Mouse (Mus musculus): ENCODE data around the gene Siva1. TPM values are rescaled to one million over a fixed set of nuclear protein-coding genes. Genes with fewer than 3 reads are reported as not detected.

Gene Siva1
- polyA plus RNA-seq, 1 experiment from 2014 or later, result 219 TPM

DNA sequence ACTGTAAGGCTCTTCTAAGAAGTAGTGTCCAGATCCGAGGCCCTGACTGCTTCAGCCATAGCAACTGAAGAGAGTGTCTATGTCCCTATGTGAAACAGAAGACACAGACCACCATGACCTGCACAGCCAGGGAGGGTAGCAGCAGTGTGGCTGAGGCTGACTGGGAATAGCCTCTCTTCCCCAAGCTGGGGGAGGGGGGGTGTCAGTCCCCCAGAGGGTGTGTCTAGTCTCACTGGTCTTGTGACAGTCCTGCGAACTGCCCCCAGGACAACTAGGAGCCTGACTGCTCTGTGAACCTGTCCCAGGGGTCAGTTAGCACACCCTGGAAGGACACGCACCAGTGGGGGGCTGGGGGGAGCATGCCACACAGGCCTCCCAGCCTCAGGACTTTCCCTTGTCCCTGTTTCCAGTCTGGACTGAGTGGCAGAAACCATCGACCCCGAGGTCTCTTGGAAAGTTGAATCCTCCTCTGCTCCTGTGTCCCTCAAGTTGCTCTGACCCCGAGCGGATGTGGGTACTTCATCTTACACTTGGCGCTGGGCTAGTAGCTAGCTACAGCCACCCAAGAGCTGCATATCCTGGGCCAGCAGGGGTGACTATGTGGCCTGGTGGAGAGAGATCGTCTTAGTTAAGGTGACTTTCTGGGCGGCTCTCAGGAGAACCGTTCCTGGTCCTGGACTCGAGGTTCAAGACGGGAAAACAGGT is 25.3 kb upstream of the Siva1 start:
- Histone ChIP-seq H3K9me3 (ENCODE audit: control insufficient read depth, low read length) (no peaks in the 10 kb centered on the region), H3K36me3 (ENCODE audit: control insufficient read depth, insufficient read depth, low read length) (no peaks in the 10 kb centered on the region), H3K4me3 (ENCODE audit: low read depth, low read length) (peak overlapping the region; percentile 43; the same call in 1 of the 2 replicates), H3K27ac (ENCODE audit: low read depth, low read length) (no peak overlapping the region), H3K4me1 (ENCODE audit: control insufficient read depth, insufficient read depth, low read length) (peaks cover 16% of the 10 kb centered on the region), H3K9ac (ENCODE audit: low read length) (no peak overlapping the region), H3K27me3 (ENCODE audit: control insufficient read depth, insufficient read depth, low read length) (peaks cover 19% of the 10 kb centered on the region), H3K4me2 (ENCODE audit: low read depth) (peak overlapping the region; percentile 95)
- DNase-seq (ENCODE audit: low spot score), result no peak
- WGBS, result 26% methylated on average over 13 of the region's 13 CpGs
- ATAC-seq (ENCODE audit: insufficient read depth, low FRiP score, low TSS enrichment), result no peak

DNA sequence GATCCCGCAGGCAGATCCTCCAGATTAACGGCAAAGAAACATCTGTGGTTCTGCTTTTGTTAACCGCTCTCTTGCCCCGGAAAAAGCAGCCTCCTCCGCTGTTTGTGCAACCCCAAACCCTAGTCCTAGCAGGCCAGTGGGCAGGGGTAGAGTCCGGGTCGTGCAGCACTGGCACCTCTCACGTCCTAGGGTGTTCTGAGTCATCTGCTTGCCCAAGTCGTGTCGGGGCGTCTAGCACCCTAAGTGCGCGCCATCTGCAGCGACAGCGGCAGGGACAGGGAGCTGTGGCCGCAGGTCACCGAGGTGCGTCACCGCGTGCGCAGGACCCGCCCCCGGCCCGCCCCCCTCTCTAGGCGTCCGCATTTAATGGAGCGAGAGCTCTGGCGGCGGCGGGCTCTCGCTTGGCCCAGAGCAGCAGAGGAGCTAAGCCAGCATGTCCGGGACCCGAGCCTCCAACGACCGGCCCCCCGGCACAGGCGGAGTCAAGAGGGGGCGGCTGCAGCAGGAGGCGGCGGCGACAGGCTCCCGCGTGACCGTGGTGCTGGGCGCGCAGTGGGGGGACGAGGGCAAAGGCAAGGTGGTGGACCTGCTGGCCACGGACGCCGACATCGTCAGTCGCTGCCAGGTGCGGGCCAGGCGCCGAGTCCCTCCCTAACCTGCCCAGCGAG is 24.7 kb upstream of the Siva1 start, which contains the start of gene Adssl1:
Adssl1 (plus strand) TSS at position 360 of the 668 bp plus-strand sequence.
- Histone ChIP-seq H3K9ac (ENCODE audit: low read length) (peak within 1 kb of the TSS; percentile 69), H3K27me3 (ENCODE audit: control insufficient read depth, insufficient read depth, low read length) (peaks cover 19% of the 10 kb centered on the region), H3K27ac (ENCODE audit: low read depth, low read length) (no peak within 1 kb of the TSS), H3K36me3 (ENCODE audit: control insufficient read depth, insufficient read depth, low read length) (no peaks in the 10 kb centered on the region), H3K4me2 (ENCODE audit: low read depth) (peak within 1 kb of the TSS; percentile 95), H3K4me1 (ENCODE audit: control insufficient read depth, insufficient read depth, low read length) (peaks cover 16% of the 10 kb centered on the region), H3K4me3 (ENCODE audit: low read depth, low read length) (peak within 1 kb of the TSS; percentile 43), H3K9me3 (ENCODE audit: control insufficient read depth, low read length) (no peaks in the 10 kb centered on the region)
- under 1% methylated on average over 45 of the region's 56 CpGs for WGBS
- ATAC-seq (ENCODE audit: insufficient read depth, low FRiP score, low TSS enrichment) (peak; percentile 56), DNase-seq (ENCODE audit: low spot score) (peak; percentile 73)

DNA sequence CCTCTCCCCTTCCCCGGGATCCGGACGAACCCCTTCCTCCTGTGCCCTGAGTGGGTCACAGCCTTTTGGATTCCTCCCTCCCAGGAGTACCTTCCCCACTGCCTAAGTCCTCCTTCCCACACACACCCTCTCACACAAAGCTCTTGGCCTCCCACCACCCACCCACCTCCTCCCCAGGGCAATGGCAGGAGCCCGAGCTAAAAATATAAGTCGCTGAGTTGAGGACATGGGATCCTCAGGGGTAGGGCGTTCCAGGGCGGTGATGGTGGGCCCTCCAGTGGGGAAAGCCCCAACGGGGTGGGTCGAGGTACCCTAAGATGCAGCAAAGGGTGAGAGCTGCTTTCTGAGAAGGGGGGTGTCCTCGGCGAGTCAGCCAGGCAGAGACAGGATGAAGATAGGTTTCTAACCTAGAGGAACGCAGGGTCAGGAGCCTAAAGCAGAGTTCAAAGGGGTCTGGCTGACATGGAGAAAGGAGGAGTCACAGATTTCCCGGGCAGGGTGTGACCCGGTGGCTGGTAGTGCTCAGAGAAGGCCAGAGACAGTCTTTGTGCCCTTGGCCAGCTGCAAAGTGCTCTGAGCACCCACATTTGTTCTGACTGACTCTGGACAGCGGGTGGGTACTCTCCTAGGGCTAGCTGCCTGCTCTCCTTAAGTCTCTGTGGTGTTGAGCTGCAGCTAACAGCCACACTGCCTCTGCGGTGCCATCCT is 24.0 kb upstream of the Siva1 start:
- Histone ChIP-seq H3K4me3 (ENCODE audit: low read depth, low read length) (peak overlapping the region; percentile 43), H3K27ac (ENCODE audit: low read depth, low read length) (no peak overlapping the region), H3K27me3 (ENCODE audit: control insufficient read depth, insufficient read depth, low read length) (peaks cover 19% of the 10 kb centered on the region), H3K36me3 (ENCODE audit: control insufficient read depth, insufficient read depth, low read length) (no peaks in the 10 kb centered on the region), H3K4me1 (ENCODE audit: control insufficient read depth, insufficient read depth, low read length) (peaks cover 16% of the 10 kb centered on the region), H3K9me3 (ENCODE audit: control insufficient read depth, low read length) (no peaks in the 10 kb centered on the region), H3K4me2 (ENCODE audit: low read depth) (peak overlapping the region; percentile 95), H3K9ac (ENCODE audit: low read length) (peak overlapping the region; percentile 69)
- ATAC-seq (ENCODE audit: insufficient read depth, low FRiP score, low TSS enrichment) (no peak), DNase-seq (ENCODE audit: low spot score) (no peak)
- WGBS, result 15% methylated on average over 16 of the region's 16 CpGs

DNA sequence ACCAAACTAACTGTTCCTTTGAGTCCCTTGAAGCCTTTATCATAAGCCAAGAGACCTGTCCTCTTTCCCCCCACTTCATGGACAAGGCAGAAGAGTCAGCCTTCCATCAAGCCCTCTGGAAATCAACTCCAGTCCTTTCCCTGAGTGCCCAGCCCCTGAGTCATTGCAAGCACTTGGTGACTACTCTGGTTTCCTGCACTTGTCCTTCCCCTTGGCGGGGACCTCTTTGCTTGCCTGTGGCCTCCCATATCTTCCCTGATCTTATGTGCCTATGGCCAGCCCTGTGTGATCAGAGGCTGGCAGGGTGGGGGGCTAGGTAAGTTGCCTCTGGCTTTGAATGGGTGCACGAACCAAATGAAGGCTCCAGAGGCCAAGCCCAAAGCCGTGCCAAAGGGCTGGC is 22.6 kb upstream of the Siva1 start:
- H3K4me1 ChIP-seq (ENCODE audit: control insufficient read depth, insufficient read depth, low read length), result peaks cover 16% of the 10 kb centered on the region
- H3K36me3 ChIP-seq (ENCODE audit: control insufficient read depth, insufficient read depth, low read length), result no peaks in the 10 kb centered on the region
- DNase-seq (ENCODE audit: low spot score) (no peak), ATAC-seq (ENCODE audit: insufficient read depth, low FRiP score, low TSS enrichment) (no peak)
- H3K27me3 ChIP-seq (ENCODE audit: control insufficient read depth, insufficient read depth, low read length), result peaks cover 19% of the 10 kb centered on the region
- no peak overlapping the region for H3K27ac ChIP-seq (ENCODE audit: low read depth, low read length)
- no peak overlapping the region for H3K4me3 ChIP-seq (ENCODE audit: low read depth, low read length)
- 77% methylated on average over 3 of the region's 3 CpGs for WGBS
- no peak overlapping the region for H3K9ac ChIP-seq (ENCODE audit: low read length)
- H3K4me2 ChIP-seq (ENCODE audit: low read depth), result no peak overlapping the region
- H3K9me3 ChIP-seq (ENCODE audit: control insufficient read depth, low read length), result no peaks in the 10 kb centered on the region

DNA sequence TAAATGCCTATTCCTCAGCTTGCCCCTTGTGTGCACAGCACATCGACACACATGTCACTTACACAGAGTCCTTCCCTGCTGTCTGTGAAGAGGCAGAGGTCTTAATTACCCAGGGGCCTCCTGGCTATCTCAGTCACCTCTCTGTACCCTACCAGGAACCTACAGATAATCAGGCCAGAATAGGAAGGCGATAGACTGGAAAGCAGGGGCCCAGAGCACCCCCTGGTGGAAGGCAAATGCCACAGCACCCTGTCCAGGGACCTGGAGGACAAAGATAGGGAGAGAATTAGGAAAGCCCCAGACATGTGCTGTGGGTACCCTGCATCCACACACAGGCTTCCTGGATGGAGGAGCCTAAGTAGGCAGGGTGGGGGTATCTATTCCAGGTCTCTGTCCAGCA is 20.7 kb upstream of the Siva1 start:
- ATAC-seq (ENCODE audit: insufficient read depth, low FRiP score, low TSS enrichment) (no peak; the same call in 1 of the 2 replicates), DNase-seq (ENCODE audit: low spot score) (peak; percentile 80)
- Histone ChIP-seq H3K27me3 (ENCODE audit: control insufficient read depth, insufficient read depth, low read length) (peaks cover 19% of the 10 kb centered on the region), H3K4me1 (ENCODE audit: control insufficient read depth, insufficient read depth, low read length) (peaks cover 16% of the 10 kb centered on the region), H3K36me3 (ENCODE audit: control insufficient read depth, insufficient read depth, low read length) (no peaks in the 10 kb centered on the region), H3K4me2 (ENCODE audit: low read depth) (no peak overlapping the region), H3K4me3 (ENCODE audit: low read depth, low read length) (no peak overlapping the region), H3K9me3 (ENCODE audit: control insufficient read depth, low read length) (no peaks in the 10 kb centered on the region), H3K9ac (ENCODE audit: low read length) (no peak overlapping the region), H3K27ac (ENCODE audit: low read depth, low read length) (no peak overlapping the region)
- WGBS, result 19% methylated on average over 2 of the region's 2 CpGs

DNA sequence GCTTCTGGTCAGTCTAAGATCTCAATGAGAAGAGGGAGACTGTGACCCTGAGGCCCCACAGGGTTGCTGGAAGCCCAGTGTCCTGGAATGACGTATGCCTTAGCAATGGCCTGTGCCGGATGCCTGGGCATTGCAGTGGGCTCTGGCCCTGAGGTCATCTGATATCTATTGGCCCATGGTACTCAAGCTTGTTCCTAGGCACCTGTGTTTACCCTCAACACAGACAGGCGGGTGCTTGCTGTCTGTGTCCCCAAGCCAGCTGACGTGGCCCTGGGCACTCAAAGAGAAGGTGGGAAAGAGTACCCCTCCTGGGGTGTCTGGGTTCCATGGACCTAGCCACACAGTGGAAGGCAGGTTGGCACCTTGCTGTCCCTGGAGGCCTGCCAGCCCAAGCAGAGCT is 18.8 kb upstream of the Siva1 start:
- Histone ChIP-seq H3K4me2 (ENCODE audit: low read depth) (no peak overlapping the region), H3K27ac (ENCODE audit: low read depth, low read length) (no peak overlapping the region), H3K36me3 (ENCODE audit: control insufficient read depth, insufficient read depth, low read length) (no peaks in the 10 kb centered on the region), H3K27me3 (ENCODE audit: control insufficient read depth, insufficient read depth, low read length) (peaks cover 7% of the 10 kb centered on the region; the same call in 1 of the 2 replicates), H3K4me1 (ENCODE audit: control insufficient read depth, insufficient read depth, low read length) (peaks cover 3% of the 10 kb centered on the region; the same call in 1 of the 2 replicates), H3K9ac (ENCODE audit: low read length) (no peak overlapping the region), H3K9me3 (ENCODE audit: control insufficient read depth, low read length) (no peaks in the 10 kb centered on the region), H3K4me3 (ENCODE audit: low read depth, low read length) (no peak overlapping the region)
- ATAC-seq (ENCODE audit: insufficient read depth, low FRiP score, low TSS enrichment) (no peak), DNase-seq (ENCODE audit: low spot score) (no peak)
- WGBS, result 83% methylated on average over 4 of the region's 4 CpGs

DNA sequence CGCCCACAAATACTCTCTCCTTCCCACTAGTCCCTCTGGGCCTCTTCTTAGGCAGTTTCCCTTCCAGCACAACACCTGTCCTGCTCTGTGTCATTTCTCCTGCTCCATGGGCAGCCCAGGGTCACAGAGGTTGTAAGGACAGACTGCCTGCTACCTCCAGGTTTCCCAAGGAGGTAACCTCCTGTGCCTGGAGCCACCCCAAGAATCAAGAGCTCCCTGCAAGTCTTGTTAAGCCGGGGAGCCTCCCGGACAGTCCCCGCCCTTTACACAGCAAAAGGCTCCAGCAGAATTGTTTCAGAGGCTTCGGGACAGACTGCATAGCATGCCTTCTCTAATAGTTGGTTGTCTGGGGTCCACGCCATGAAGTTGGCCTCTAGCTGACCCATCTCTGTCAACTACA is 18.0 kb upstream of the Siva1 start:
- no peak for ATAC-seq (ENCODE audit: insufficient read depth, low FRiP score, low TSS enrichment)
- Histone ChIP-seq H3K9ac (ENCODE audit: low read length) (no peak overlapping the region), H3K9me3 (ENCODE audit: control insufficient read depth, low read length) (no peaks in the 10 kb centered on the region), H3K4me3 (ENCODE audit: low read depth, low read length) (no peak overlapping the region), H3K36me3 (ENCODE audit: control insufficient read depth, insufficient read depth, low read length) (no peaks in the 10 kb centered on the region), H3K4me1 (ENCODE audit: control insufficient read depth, insufficient read depth, low read length) (0 out of 2 replicates have a peak, but pooled peaks cover 3% of the 10 kb centered on the region), H3K4me2 (ENCODE audit: low read depth) (no peak overlapping the region), H3K27me3 (ENCODE audit: control insufficient read depth, insufficient read depth, low read length) (no peaks in the 10 kb centered on the region), H3K27ac (ENCODE audit: low read depth, low read length) (no peak overlapping the region)
- DNase-seq (ENCODE audit: low spot score), result no peak
- 72% methylated on average over 6 of the region's 6 CpGs for WGBS

DNA sequence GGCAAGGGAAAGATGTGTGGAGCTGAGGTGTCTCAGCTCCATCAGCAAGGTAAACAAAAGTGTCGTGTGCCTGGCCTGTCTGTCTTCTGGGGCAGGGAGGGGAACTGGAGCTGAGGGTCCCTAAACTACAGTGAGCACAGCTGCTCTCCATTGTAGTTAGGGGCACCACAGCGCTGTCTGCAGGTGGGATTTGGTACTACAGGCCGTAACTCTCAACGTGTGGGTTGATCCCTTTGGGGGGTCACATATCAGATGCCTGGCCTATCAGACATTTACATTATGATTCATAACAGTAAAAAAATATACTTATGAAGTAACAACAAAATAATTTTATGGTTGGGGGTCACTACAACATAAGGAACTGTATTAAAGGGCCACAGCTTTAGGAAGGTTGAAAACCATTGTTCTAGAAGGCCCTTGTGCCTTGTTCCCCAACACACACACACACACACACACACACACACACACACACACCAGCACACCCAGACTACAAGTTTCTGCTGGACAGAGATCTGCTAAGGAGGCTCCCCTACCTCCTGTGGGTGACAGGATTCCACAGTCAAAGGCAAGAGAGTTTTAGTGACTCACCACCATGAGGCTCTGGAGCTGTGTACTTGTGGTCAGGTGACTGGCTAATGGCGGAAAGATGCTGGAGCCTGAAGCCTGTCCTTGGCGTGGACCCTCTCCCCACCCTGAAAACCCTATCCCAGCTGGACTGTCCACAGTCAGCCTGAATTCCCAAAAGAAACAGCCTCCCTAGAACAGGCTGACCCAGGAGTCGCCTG is 17.2 kb upstream of the Siva1 start:
- Histone ChIP-seq H3K4me2 (ENCODE audit: low read depth) (no peak overlapping the region), H3K4me3 (ENCODE audit: low read depth, low read length) (no peak overlapping the region), H3K9ac (ENCODE audit: low read length) (no peak overlapping the region), H3K9me3 (ENCODE audit: control insufficient read depth, low read length) (no peaks in the 10 kb centered on the region), H3K36me3 (ENCODE audit: control insufficient read depth, insufficient read depth, low read length) (no peaks in the 10 kb centered on the region), H3K27me3 (ENCODE audit: control insufficient read depth, insufficient read depth, low read length) (no peaks in the 10 kb centered on the region), H3K4me1 (ENCODE audit: control insufficient read depth, insufficient read depth, low read length) (0 out of 2 replicates have a peak, but pooled peaks cover 3% of the 10 kb centered on the region), H3K27ac (ENCODE audit: low read depth, low read length) (no peak overlapping the region)
- no peak for DNase-seq (ENCODE audit: low spot score)
- WGBS, result 64% methylated on average over 7 of the region's 7 CpGs
- ATAC-seq (ENCODE audit: insufficient read depth, low FRiP score, low TSS enrichment), result no peak

Measured in neural tube, embryonic 11.5 days (tissue).